Mouse (Mus musculus) R1 (cell line): ENCODE data around the gene Myd88.

Experiments used
- DNase-seq: peaks from one replicate; pipeline ENCODE4 v3.0.0-alpha.2; 2018; ENCODE audit warnings: low read depth, low spot score

The Myd88 gene

GRCm38 (mm10) chr9:119340212-119340580, 1.0 kb downstream of the Myd88 start:
- DNase-seq: no peak

- DNase-seq: peak; percentile 71
Observed at GRCm38 (mm10) chr9:119339558-119340211, 1.5 kb downstream of the Myd88 start, which contains the start of gene Acaa1a. Gene Acaa1a (plus strand): TSS chr9:119339676.

GRCm38 (mm10) chr9:119339106-119339505, 2.1 kb downstream of the Myd88 start:
- DNase-seq: peak; percentile 12

GRCm38 (mm10) chr9:119338350-119338749, 2.9 kb downstream of the Myd88 start:
- no peak for DNase-seq

- no peak for DNase-seq
Observed at GRCm38 (mm10) chr9:119337842-119338241, 3.4 kb downstream of the Myd88 start.

GRCm38 (mm10) chr9:119335571-119335970, 5.6 kb downstream of the Myd88 start:
- no peak for DNase-seq

GRCm38 (mm10) chr9:119334834-119335233, 6.4 kb downstream of the Myd88 start:
- no peak for DNase-seq

GRCm38 (mm10) chr9:119334324-119334723, 6.9 kb downstream of the Myd88 start:
- peak; percentile 48 for DNase-seq

- DNase-seq: no peak
Observed at GRCm38 (mm10) chr9:119330186-119330963, 10.8 kb downstream of the Myd88 start.

GRCm38 (mm10) chr9:119328488-119328887, 12.7 kb downstream of the Myd88 start:
- DNase-seq: no peak

- no peak for DNase-seq
Observed at GRCm38 (mm10) chr9:119324130-119324529, 17.1 kb downstream of the Myd88 start.

GRCm38 (mm10) chr9:119323260-119323645, 18.0 kb downstream of the Myd88 start:
- DNase-seq: no peak

GRCm38 (mm10) chr9:119322289-119323259, 18.6 kb downstream of the Myd88 start, which contains the start of gene Oxsr1:
Gene Oxsr1 (minus strand): TSS chr9:119322427.
- DNase-seq: peak; percentile 100

- DNase-seq: peak; percentile 79
Observed at GRCm38 (mm10) chr9:119321392-119322229, 19.6 kb downstream of the Myd88 start.

GRCm38 (mm10) chr9:119320946-119321345, 20.3 kb downstream of the Myd88 start:
- DNase-seq: peak; percentile 88

- DNase-seq: peak; percentile 73
Observed at GRCm38 (mm10) chr9:119320446-119320845, 20.8 kb downstream of the Myd88 start.

- DNase-seq: no peak
Observed at GRCm38 (mm10) chr9:119318891-119319290, 22.3 kb downstream of the Myd88 start.

GRCm38 (mm10) chr9:119313096-119313495, 28.1 kb downstream of the Myd88 start:
- DNase-seq: no peak

GRCm38 (mm10) chr9:119309067-119309466, 32.1 kb downstream of the Myd88 start:
- no peak for DNase-seq

- DNase-seq: no peak
Observed at GRCm38 (mm10) chr9:119305863-119306262, 35.3 kb downstream of the Myd88 start.

- no peak for DNase-seq
Observed at GRCm38 (mm10) chr9:119298563-119298962, 42.6 kb downstream of the Myd88 start.
